Mouse (Mus musculus) liver (tissue): ENCODE results near the gene 4931400O07Rik.

Experiments used
- DNase-seq: peaks from one replicate; pipeline ENCODE4 v3.0.0-alpha.2; 2020; ENCODE audit warnings: mixed read lengths

The 4931400O07Rik gene

GRCm38 (mm10) chrX:62467691-62468090 is at the start of gene 4931400O07Rik:
Gene 4931400O07Rik (plus strand): TSS chrX:62467991.
- DNase-seq: no peak
